Mouse (Mus musculus): ENCODE measurements around the gene Ccdc9. TPM values are rescaled to one million over a fixed set of nuclear protein-coding genes. Genes with fewer than 3 reads are reported as not detected.
A peak's percentile ranks its signal among the peaks of the same experiment; 100 is the strongest.

The Ccdc9 gene
- 16.2 and 16.7 TPM in 2 replicates for polyA plus RNA-seq (2014; fragmentation: Nextera tagmentation; extraction: Ambion mirVana)

DNA sequence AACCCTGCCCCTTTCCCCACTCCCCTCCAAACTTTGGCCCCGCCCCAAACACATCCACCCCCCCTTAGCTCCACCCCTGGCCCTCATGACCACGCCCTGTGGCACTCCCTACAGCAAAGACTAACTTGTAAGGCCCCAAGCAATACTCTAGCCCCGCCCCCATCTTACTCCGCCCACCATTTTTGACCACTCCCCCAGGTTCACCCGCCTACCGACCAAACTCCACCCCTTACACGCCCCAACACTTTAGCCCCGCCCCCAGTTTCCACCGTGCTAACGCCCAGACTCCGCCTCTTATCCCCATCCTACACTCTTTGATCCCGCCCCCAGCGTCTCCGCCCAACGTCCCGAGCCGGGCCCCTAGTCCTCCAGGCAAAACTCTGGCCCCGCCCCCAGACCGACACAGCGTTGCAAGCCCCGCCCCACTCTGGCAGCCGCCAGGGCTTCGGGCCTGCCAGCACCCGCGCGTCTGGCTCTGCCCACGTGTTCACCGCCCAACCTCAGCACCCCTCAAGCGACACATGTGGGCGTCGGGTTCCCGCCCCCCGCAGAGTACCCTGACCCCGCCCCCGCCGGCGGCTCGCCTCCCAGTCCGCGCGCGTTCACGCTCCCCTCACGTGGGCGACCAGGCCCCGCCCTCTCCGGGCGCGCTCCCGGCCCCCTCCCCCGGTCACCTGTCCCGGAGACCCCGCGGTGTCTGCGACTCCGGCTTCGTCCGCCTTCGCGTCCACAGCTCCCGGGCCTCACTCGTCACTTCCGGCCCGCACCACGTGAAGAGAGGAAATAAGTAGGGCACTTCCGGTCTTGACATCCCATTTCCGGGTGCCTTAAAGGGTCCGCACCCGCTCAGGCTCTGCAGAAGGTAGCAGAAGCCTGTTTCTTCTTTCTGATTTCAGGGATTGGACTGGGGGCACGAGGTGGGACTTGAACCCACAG is at the start of gene Ccdc9:
TSS of gene Ccdc9 (minus strand) at position 770 of the 936 bp plus-strand sequence.
- Histone ChIP-seq H3K9ac (replicated peaks; ENCODE audit: low read length) (peak within 1 kb of the TSS; percentile 64), H3K4me3 (ENCODE audit: low read depth, low read length) (peak within 1 kb of the TSS; percentile 53), H3K4me2 (ENCODE audit: low read depth, low read length) (peak within 1 kb of the TSS; percentile 55), H3K27ac (replicated peaks; ENCODE audit: low read depth, low read length) (peak within 1 kb of the TSS; percentile 74), H3K9me3 (replicated peaks; ENCODE audit: control insufficient read depth, low read length) (no peaks in the 10 kb centered on the region), H3K4me1 (ENCODE audit: control insufficient read depth, insufficient read depth, low read length) (no peaks in the 10 kb centered on the region), H3K27me3 (ENCODE audit: control insufficient read depth, insufficient read depth, low read length) (no peaks in the 10 kb centered on the region), H3K36me3 (replicated peaks; ENCODE audit: control insufficient read depth, insufficient read depth, low read depth, low read length) (peaks cover 7% of the 10 kb centered on the region; the same call in 1 of the 2 replicates)
- peak; percentile 99 for DNase-seq (ENCODE audit: low spot score)
- WGBS: 1% methylated on average over 57 of the region's 70 CpGs
- peak; percentile 86 for ATAC-seq (replicated peaks; ENCODE audit: insufficient number of reproducible peaks, low FRiP score, low TSS enrichment, low read depth)

DNA sequence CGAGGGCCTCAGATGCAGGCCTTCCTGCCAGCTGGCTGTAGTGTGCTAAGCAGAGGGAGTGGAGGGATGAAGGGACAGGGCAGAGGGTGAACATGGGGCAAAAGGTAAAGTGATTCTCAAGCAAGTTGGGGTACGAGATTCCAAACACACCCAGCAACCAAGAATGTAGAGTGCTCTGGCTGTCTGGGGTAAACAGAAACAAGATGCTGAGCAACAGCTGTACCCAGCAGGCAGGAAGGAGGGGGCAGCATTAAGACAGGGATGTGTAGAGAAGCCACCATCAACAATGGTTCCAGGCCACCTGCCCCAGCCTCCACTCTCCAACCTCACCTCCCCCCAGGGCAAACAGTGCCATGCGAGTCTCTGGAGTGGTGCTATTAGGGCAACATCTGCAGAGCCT is 42.6 kb upstream of the Ccdc9 start:
- Histone ChIP-seq H3K4me3 (ENCODE audit: low read depth, low read length) (no peak overlapping the region), H3K27me3 (ENCODE audit: control insufficient read depth, insufficient read depth, low read length) (no peaks in the 10 kb centered on the region), H3K27ac (replicated peaks; ENCODE audit: low read depth, low read length) (no peak overlapping the region), H3K4me1 (ENCODE audit: control insufficient read depth, insufficient read depth, low read length) (no peaks in the 10 kb centered on the region), H3K9ac (replicated peaks; ENCODE audit: low read length) (no peak overlapping the region), H3K9me3 (replicated peaks; ENCODE audit: control insufficient read depth, low read length) (no peaks in the 10 kb centered on the region), H3K4me2 (ENCODE audit: low read depth, low read length) (no peak overlapping the region), H3K36me3 (replicated peaks; ENCODE audit: control insufficient read depth, insufficient read depth, low read depth, low read length) (peaks cover 3% of the 10 kb centered on the region; the same call in 1 of the 2 replicates)
- no peak for ATAC-seq (replicated peaks; ENCODE audit: insufficient number of reproducible peaks, low FRiP score, low TSS enrichment, low read depth)
- WGBS: 85% methylated on average over 3 of the region's 3 CpGs
- no peak for DNase-seq (ENCODE audit: low spot score)

DNA sequence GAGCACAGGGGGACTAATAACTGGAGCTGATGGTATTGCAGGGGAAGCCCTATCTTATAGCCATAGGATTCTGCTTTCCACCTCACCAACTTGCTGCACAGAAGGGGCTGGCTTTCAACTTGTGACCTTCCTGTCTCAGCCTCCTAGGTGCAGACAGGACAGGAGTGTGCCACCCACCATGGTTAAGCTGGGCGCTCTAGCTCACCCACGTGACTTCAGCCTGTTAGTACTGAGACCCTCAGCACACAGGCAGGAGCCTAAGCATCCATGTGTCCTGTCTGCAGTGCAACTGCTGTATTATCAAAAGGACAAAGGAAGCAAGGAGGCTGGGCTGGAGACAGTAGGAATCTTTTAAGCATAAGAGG is 40.0 kb upstream of the Ccdc9 start:
- no peak for DNase-seq (ENCODE audit: low spot score)
- no peak overlapping the region for H3K27ac ChIP-seq (replicated peaks; ENCODE audit: low read depth, low read length)
- 90% methylated on average over 2 of the region's 2 CpGs for WGBS
- ATAC-seq (replicated peaks; ENCODE audit: insufficient number of reproducible peaks, low FRiP score, low TSS enrichment, low read depth): 0 out of 2 replicates have a peak, but pooled peaks have one; percentile 11
- no peak overlapping the region for H3K4me2 ChIP-seq (ENCODE audit: low read depth, low read length)
- H3K9ac ChIP-seq (replicated peaks; ENCODE audit: low read length): no peak overlapping the region
- H3K27me3 ChIP-seq (ENCODE audit: control insufficient read depth, insufficient read depth, low read length): no peaks in the 10 kb centered on the region
- H3K9me3 ChIP-seq (replicated peaks; ENCODE audit: control insufficient read depth, low read length): no peaks in the 10 kb centered on the region
- no peaks in the 10 kb centered on the region for H3K4me1 ChIP-seq (ENCODE audit: control insufficient read depth, insufficient read depth, low read length)
- no peaks in the 10 kb centered on the region; the same call in 1 of the 2 replicates for H3K36me3 ChIP-seq (replicated peaks; ENCODE audit: control insufficient read depth, insufficient read depth, low read depth, low read length)
- no peak overlapping the region for H3K4me3 ChIP-seq (ENCODE audit: low read depth, low read length)

- peak; percentile 49; the same call in 1 of the 2 replicates for ATAC-seq (replicated peaks; ENCODE audit: insufficient number of reproducible peaks, low FRiP score, low TSS enrichment, low read depth)
- WGBS: 24% methylated on average over 8 of the region's 8 CpGs
- peak; percentile 82 for DNase-seq (ENCODE audit: low spot score)
- Histone ChIP-seq H3K9ac (replicated peaks; ENCODE audit: low read length) (no peak overlapping the region), H3K36me3 (replicated peaks; ENCODE audit: control insufficient read depth, insufficient read depth, low read depth, low read length) (no peaks in the 10 kb centered on the region; the same call in 1 of the 2 replicates), H3K27ac (replicated peaks; ENCODE audit: low read depth, low read length) (no peak overlapping the region), H3K9me3 (replicated peaks; ENCODE audit: control insufficient read depth, low read length) (no peaks in the 10 kb centered on the region), H3K27me3 (ENCODE audit: control insufficient read depth, insufficient read depth, low read length) (no peaks in the 10 kb centered on the region), H3K4me2 (ENCODE audit: low read depth, low read length) (no peak overlapping the region), H3K4me1 (ENCODE audit: control insufficient read depth, insufficient read depth, low read length) (no peaks in the 10 kb centered on the region), H3K4me3 (ENCODE audit: low read depth, low read length) (no peak overlapping the region)
These were observed 39.5 kb upstream of the Ccdc9 start for GRCm38 (mm10) chr7:16325920-16326606.

GRCm38 (mm10) chr7:16324661-16325060 is 38.1 kb upstream of the Ccdc9 start:
- ATAC-seq (replicated peaks; ENCODE audit: insufficient number of reproducible peaks, low FRiP score, low TSS enrichment, low read depth) (no peak), DNase-seq (ENCODE audit: low spot score) (no peak)
- H3K9me3 ChIP-seq (replicated peaks; ENCODE audit: control insufficient read depth, low read length): no peaks in the 10 kb centered on the region
- no peak overlapping the region for H3K4me2 ChIP-seq (ENCODE audit: low read depth, low read length)
- no peak overlapping the region for H3K9ac ChIP-seq (replicated peaks; ENCODE audit: low read length)
- no peak overlapping the region for H3K27ac ChIP-seq (replicated peaks; ENCODE audit: low read depth, low read length)
- no peak overlapping the region for H3K4me3 ChIP-seq (ENCODE audit: low read depth, low read length)
- H3K4me1 ChIP-seq (ENCODE audit: control insufficient read depth, insufficient read depth, low read length): no peaks in the 10 kb centered on the region
- H3K27me3 ChIP-seq (ENCODE audit: control insufficient read depth, insufficient read depth, low read length): no peaks in the 10 kb centered on the region
- H3K36me3 ChIP-seq (replicated peaks; ENCODE audit: control insufficient read depth, insufficient read depth, low read depth, low read length): no peaks in the 10 kb centered on the region; the same call in 1 of the 2 replicates
- WGBS: 83% methylated on average over 7 of the region's 7 CpGs

GRCm38 (mm10) chr7:16320479-16320878 is 33.9 kb upstream of the Ccdc9 start:
- 87% methylated on average over 6 of the region's 6 CpGs for WGBS
- Histone ChIP-seq H3K27ac (replicated peaks; ENCODE audit: low read depth, low read length) (no peak overlapping the region), H3K27me3 (ENCODE audit: control insufficient read depth, insufficient read depth, low read length) (no peaks in the 10 kb centered on the region), H3K36me3 (replicated peaks; ENCODE audit: control insufficient read depth, insufficient read depth, low read depth, low read length) (no peaks in the 10 kb centered on the region; the same call in 1 of the 2 replicates), H3K4me2 (ENCODE audit: low read depth, low read length) (no peak overlapping the region), H3K9me3 (replicated peaks; ENCODE audit: control insufficient read depth, low read length) (no peaks in the 10 kb centered on the region), H3K4me1 (ENCODE audit: control insufficient read depth, insufficient read depth, low read length) (no peaks in the 10 kb centered on the region), H3K4me3 (ENCODE audit: low read depth, low read length) (no peak overlapping the region), H3K9ac (replicated peaks; ENCODE audit: low read length) (no peak overlapping the region)
- DNase-seq (ENCODE audit: low spot score) (no peak), ATAC-seq (replicated peaks; ENCODE audit: insufficient number of reproducible peaks, low FRiP score, low TSS enrichment, low read depth) (no peak)

DNA sequence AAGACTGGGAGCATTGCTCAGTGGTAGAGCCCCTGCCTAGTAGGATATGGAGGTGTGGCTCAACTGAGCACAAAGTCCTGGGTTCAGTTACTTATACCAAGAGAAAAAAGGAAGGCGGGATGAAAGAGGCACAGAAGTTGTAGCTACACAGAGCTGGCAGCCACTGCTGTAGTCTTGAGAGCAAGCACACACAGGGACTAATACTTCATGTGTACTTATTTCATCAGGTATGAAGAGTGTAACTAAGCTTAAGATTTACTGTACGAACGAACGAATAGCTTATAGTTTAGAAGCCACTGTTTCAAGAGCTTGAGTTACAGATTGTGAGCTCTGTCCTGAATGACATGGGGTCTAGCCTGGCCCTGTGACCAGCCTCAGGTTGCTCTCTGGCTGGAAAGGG is 32.6 kb upstream of the Ccdc9 start:
- no peak for ATAC-seq (replicated peaks; ENCODE audit: insufficient number of reproducible peaks, low FRiP score, low TSS enrichment, low read depth)
- Histone ChIP-seq H3K9ac (replicated peaks; ENCODE audit: low read length) (no peak overlapping the region), H3K9me3 (replicated peaks; ENCODE audit: control insufficient read depth, low read length) (no peaks in the 10 kb centered on the region), H3K27me3 (ENCODE audit: control insufficient read depth, insufficient read depth, low read length) (no peaks in the 10 kb centered on the region), H3K4me3 (ENCODE audit: low read depth, low read length) (no peak overlapping the region), H3K36me3 (replicated peaks; ENCODE audit: control insufficient read depth, insufficient read depth, low read depth, low read length) (no peaks in the 10 kb centered on the region), H3K4me1 (ENCODE audit: control insufficient read depth, insufficient read depth, low read length) (no peaks in the 10 kb centered on the region), H3K4me2 (ENCODE audit: low read depth, low read length) (no peak overlapping the region), H3K27ac (replicated peaks; ENCODE audit: low read depth, low read length) (no peak overlapping the region)
- WGBS: 96% methylated on average over 4 of the region's 4 CpGs
- no peak for DNase-seq (ENCODE audit: low spot score)

- H3K9me3 ChIP-seq (replicated peaks; ENCODE audit: control insufficient read depth, low read length): no peaks in the 10 kb centered on the region
- no peak for DNase-seq (ENCODE audit: low spot score)
- no peak for ATAC-seq (replicated peaks; ENCODE audit: insufficient number of reproducible peaks, low FRiP score, low TSS enrichment, low read depth)
These were observed 30.5 kb upstream of the Ccdc9 start for GRCm38 (mm10) chr7:16317094-16317493.

More at GRCm38 (mm10) chr7:16317094-16317493, 30.5 kb upstream of the Ccdc9 start:
- H3K4me1 ChIP-seq (ENCODE audit: control insufficient read depth, insufficient read depth, low read length): peaks cover 12% of the 10 kb centered on the region
- WGBS: 83% methylated on average over 14 of the region's 14 CpGs
- no peak overlapping the region for H3K27ac ChIP-seq (replicated peaks; ENCODE audit: low read depth, low read length)
- H3K4me2 ChIP-seq (ENCODE audit: low read depth, low read length): no peak overlapping the region
- H3K27me3 ChIP-seq (ENCODE audit: control insufficient read depth, insufficient read depth, low read length): peaks cover 2% of the 10 kb centered on the region; the same call in 1 of the 2 replicates
- no peak overlapping the region for H3K4me3 ChIP-seq (ENCODE audit: low read depth, low read length)
- no peaks in the 10 kb centered on the region for H3K36me3 ChIP-seq (replicated peaks; ENCODE audit: control insufficient read depth, insufficient read depth, low read depth, low read length)
- H3K9ac ChIP-seq (replicated peaks; ENCODE audit: low read length): no peak overlapping the region
